Mouse (Mus musculus): ENCODE data around the gene Grem2. TPM values are rescaled to one million over a fixed set of nuclear protein-coding genes. Genes with fewer than 3 reads are reported as not detected.
A peak's percentile ranks its signal among the peaks of the same experiment; 100 is the strongest.

The Grem2 gene
- 2.9 and 3.6 TPM in 2 replicates for polyA plus RNA-seq (2015; fragmentation: Nextera tagmentation; extraction: Ambion mirVana)

DNA sequence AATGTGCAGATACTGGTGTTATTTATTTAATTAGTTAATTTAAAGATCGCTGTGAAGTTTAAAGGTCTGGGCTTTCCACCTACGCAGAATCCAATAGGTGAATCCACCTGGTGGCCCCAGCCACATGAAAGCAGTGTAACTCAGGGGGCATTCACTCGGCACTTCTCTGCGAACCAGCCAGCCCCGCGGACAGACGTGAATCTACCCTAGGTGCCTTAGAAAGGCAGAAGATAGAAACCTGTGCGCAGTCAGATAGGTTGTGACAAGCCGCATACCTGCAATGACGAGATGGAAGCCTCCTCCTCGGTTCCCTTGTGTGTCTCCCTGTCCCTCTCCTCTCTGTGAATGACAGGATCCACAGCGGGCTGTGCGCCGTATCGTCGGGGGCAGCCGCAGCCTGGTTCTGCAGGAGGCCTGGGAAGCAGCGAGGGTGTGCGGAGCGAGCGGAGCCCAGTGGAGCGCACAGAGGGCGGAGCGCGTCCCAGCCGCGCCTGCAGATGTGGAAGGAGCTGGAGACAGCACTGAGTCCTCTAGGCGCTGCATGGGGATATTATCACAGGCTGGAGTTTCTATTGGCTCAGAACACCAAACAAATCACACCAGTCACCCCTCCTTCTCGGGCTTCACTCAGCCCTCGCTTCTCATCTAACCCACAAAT lies at the start of gene Grem2:
Gene Grem2, minus strand, starts transcription at position 522 of the 658 bp plus-strand sequence.
- peak within 1 kb of the TSS; percentile 63 for H3K4me2 ChIP-seq (replicated peaks)
- peak within 1 kb of the TSS; percentile 47 for H3K4me3 ChIP-seq (replicated peaks)
- no peak within 1 kb of the TSS; the same call in 1 of the 2 replicates for H3K9ac ChIP-seq
- ATAC-seq (ENCODE audit: insufficient number of reproducible peaks, low FRiP score, low TSS enrichment, low read depth), result peak; percentile 91
- no peaks in the 10 kb centered on the region for H3K9me3 ChIP-seq (replicated peaks)
- H3K27me3 ChIP-seq, result no peaks in the 10 kb centered on the region
- peaks cover 4% of the 10 kb centered on the region; the same call in 1 of the 2 replicates for H3K4me1 ChIP-seq
- H3K36me3 ChIP-seq, result no peaks in the 10 kb centered on the region
- WGBS, result 5% methylated on average over 30 of the region's 30 CpGs
- H3K27ac ChIP-seq (replicated peaks), result no peak within 1 kb of the TSS

DNA sequence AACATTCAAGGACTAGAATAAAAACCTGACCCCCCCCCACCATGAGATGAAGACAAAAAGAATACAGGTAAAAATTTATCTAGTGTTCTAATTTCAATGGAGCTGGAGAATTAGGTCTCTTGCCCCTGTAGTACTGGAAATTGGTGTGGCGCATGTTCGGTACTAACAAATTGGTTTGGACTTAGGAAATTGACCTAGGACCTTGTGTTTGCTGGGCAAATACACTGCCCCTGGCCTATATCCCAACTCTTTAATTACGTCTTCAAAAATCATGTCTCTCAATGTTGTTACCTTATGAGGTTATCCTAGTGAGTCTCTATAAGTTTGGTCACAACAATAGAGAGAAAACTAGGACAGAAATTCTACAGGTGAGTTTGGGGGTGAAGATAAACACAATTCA lies 38.2 kb upstream of the Grem2 start:
- ATAC-seq (ENCODE audit: insufficient number of reproducible peaks, low FRiP score, low TSS enrichment, low read depth), result no peak
- Histone ChIP-seq H3K9me3 (replicated peaks) (no peaks in the 10 kb centered on the region), H3K4me3 (replicated peaks) (no peak overlapping the region), H3K9ac (no peak overlapping the region), H3K27me3 (no peaks in the 10 kb centered on the region), H3K36me3 (no peaks in the 10 kb centered on the region), H3K4me1 (no peaks in the 10 kb centered on the region), H3K4me2 (replicated peaks) (no peak overlapping the region), H3K27ac (replicated peaks) (no peak overlapping the region)
- 96% methylated on average over 3 of the region's 3 CpGs for WGBS

- Histone ChIP-seq H3K9me3 (replicated peaks) (no peaks in the 10 kb centered on the region), H3K27ac (replicated peaks) (no peak overlapping the region), H3K27me3 (no peaks in the 10 kb centered on the region), H3K4me2 (replicated peaks) (no peak overlapping the region), H3K4me1 (no peaks in the 10 kb centered on the region), H3K9ac (no peak overlapping the region), H3K4me3 (replicated peaks) (no peak overlapping the region), H3K36me3 (no peaks in the 10 kb centered on the region)
- no peak for ATAC-seq (ENCODE audit: insufficient number of reproducible peaks, low FRiP score, low TSS enrichment, low read depth)
- 66% methylated on average over 3 of the region's 3 CpGs for WGBS
These were observed 9.5 kb upstream of the Grem2 start for GRCm38 (mm10) chr1:174931003-174931619.

DNA sequence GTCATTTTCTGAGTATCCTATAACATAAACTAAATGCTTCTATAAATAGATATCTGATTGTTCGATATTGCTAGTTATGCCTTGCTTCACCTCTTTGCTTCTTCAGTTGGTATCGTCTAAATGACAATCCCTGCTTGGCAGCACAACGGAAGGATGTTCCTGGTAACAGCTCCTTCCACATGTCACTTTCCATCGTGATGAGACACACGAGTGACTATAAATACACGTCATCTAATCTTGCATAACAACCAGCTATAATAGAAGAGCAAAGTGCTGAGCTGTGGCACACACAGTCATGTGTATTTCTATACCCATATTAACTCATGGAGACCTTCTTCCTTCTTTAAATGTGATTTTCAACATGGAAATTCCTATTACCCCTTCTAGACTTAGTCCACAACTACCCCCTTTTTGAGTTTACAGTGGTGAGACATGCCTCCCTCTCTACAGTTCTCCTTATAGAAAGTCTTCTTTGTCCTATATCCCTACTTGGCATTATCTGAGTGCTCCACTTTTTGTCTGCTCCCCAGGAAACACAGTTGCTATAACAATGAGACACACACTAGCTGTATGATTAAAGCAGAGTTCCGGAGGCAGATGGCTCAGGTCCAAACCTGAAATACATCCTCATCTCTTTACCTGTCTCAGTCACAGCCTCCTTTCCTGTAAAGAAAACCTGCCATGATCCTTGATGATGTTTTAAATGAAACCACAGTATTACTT lies 8.0 kb upstream of the Grem2 start:
- Histone ChIP-seq H3K4me1 (no peaks in the 10 kb centered on the region), H3K27me3 (no peaks in the 10 kb centered on the region), H3K4me2 (replicated peaks) (no peak overlapping the region), H3K4me3 (replicated peaks) (no peak overlapping the region), H3K9ac (no peak overlapping the region), H3K36me3 (no peaks in the 10 kb centered on the region), H3K27ac (replicated peaks) (no peak overlapping the region), H3K9me3 (replicated peaks) (no peaks in the 10 kb centered on the region)
- ATAC-seq (ENCODE audit: insufficient number of reproducible peaks, low FRiP score, low TSS enrichment, low read depth), result no peak
- 81% methylated on average over 7 of the region's 7 CpGs for WGBS

DNA sequence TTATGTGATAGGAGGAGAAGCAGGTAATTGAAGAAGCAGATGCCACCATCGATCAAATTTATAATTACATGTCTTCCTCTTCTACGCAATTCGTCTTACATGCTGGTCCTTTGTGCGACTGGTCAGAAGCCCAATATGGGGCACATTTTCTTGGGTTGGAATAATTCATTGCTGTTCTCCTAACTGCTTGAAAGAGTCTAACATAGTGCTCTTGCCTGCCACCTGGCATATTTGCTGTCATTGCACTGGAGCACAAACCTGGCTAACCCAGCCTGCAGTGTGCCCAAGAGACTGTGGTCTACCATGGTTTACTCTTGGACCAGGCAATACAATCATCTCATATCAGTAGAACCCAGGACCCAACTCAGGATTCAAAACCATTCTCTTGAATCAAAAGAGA lies 2.7 kb downstream of the Grem2 start:
- Histone ChIP-seq H3K36me3 (no peaks in the 10 kb centered on the region), H3K27me3 (no peaks in the 10 kb centered on the region), H3K9me3 (replicated peaks) (no peaks in the 10 kb centered on the region), H3K4me2 (replicated peaks) (no peak overlapping the region), H3K4me3 (replicated peaks) (no peak overlapping the region), H3K9ac (no peak overlapping the region), H3K4me1 (peaks cover 4% of the 10 kb centered on the region; the same call in 1 of the 2 replicates), H3K27ac (replicated peaks) (no peak overlapping the region)
- ATAC-seq (ENCODE audit: insufficient number of reproducible peaks, low FRiP score, low TSS enrichment, low read depth), result no peak
- 86% methylated on average over 4 of the region's 4 CpGs for WGBS

DNA sequence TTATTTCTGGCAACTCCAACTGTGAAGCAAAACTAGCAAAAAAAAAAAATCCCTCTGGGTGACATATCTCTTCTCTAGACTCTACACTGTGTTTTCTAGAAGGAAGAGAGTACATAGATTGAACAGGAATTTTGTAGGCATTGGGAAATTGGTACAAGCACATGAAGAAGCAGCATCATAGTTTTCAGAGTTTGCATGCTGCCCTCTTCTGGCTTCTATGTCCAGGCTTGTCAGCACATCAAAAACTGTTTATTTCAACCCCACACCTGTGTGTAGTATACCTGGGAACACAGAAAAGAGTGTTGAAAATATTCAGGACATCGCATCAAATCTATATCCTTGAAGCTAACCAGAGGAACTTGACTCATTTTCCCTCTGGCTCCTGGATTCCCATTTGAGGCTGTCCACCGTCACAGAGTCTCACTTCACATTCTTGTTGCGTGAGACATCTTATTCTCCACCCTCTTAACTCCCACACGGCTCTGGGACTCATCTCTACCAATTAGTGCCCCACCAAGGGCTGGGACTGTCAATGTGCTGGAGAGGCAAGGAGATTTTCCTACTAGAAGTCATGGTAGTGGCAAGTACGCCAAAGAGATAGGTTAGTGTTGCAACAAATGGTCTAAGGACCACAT lies 3.3 kb downstream of the Grem2 start:
- 69% methylated on average over 5 of the region's 5 CpGs for WGBS
- Histone ChIP-seq H3K36me3 (no peaks in the 10 kb centered on the region), H3K9me3 (replicated peaks) (no peaks in the 10 kb centered on the region), H3K9ac (no peak overlapping the region), H3K4me2 (replicated peaks) (no peak overlapping the region), H3K27me3 (no peaks in the 10 kb centered on the region), H3K27ac (replicated peaks) (no peak overlapping the region), H3K4me3 (replicated peaks) (no peak overlapping the region), H3K4me1 (peaks cover 4% of the 10 kb centered on the region; the same call in 1 of the 2 replicates)
- ATAC-seq (ENCODE audit: insufficient number of reproducible peaks, low FRiP score, low TSS enrichment, low read depth), result no peak

GRCm38 (mm10) chr1:174909834-174910233 lies 11.8 kb downstream of the Grem2 start:
- Histone ChIP-seq H3K9ac (no peak overlapping the region), H3K9me3 (replicated peaks) (no peaks in the 10 kb centered on the region), H3K36me3 (no peaks in the 10 kb centered on the region), H3K27me3 (no peaks in the 10 kb centered on the region), H3K4me2 (replicated peaks) (no peak overlapping the region), H3K27ac (replicated peaks) (no peak overlapping the region), H3K4me3 (replicated peaks) (no peak overlapping the region), H3K4me1 (no peaks in the 10 kb centered on the region)
- no peak for ATAC-seq (ENCODE audit: insufficient number of reproducible peaks, low FRiP score, low TSS enrichment, low read depth)
- 58% methylated on average over 3 of the region's 3 CpGs for WGBS

- Histone ChIP-seq H3K9ac (no peak overlapping the region), H3K36me3 (no peaks in the 10 kb centered on the region), H3K4me3 (replicated peaks) (no peak overlapping the region), H3K9me3 (replicated peaks) (no peaks in the 10 kb centered on the region), H3K27me3 (no peaks in the 10 kb centered on the region), H3K4me2 (replicated peaks) (no peak overlapping the region), H3K4me1 (no peaks in the 10 kb centered on the region), H3K27ac (replicated peaks) (no peak overlapping the region)
- no peak for ATAC-seq (ENCODE audit: insufficient number of reproducible peaks, low FRiP score, low TSS enrichment, low read depth)
- WGBS, result 80% methylated on average over 5 of the region's 5 CpGs
These were observed 13.4 kb downstream of the Grem2 start for GRCm38 (mm10) chr1:174908232-174908631.

GRCm38 (mm10) chr1:174907637-174908036 lies 14.0 kb downstream of the Grem2 start:
- Histone ChIP-seq H3K27ac (replicated peaks) (no peak overlapping the region), H3K9ac (no peak overlapping the region), H3K4me3 (replicated peaks) (no peak overlapping the region), H3K9me3 (replicated peaks) (no peaks in the 10 kb centered on the region), H3K4me1 (no peaks in the 10 kb centered on the region), H3K4me2 (replicated peaks) (no peak overlapping the region), H3K36me3 (no peaks in the 10 kb centered on the region), H3K27me3 (no peaks in the 10 kb centered on the region)
- 79% methylated on average over 5 of the region's 5 CpGs for WGBS
- ATAC-seq (ENCODE audit: insufficient number of reproducible peaks, low FRiP score, low TSS enrichment, low read depth), result no peak

DNA sequence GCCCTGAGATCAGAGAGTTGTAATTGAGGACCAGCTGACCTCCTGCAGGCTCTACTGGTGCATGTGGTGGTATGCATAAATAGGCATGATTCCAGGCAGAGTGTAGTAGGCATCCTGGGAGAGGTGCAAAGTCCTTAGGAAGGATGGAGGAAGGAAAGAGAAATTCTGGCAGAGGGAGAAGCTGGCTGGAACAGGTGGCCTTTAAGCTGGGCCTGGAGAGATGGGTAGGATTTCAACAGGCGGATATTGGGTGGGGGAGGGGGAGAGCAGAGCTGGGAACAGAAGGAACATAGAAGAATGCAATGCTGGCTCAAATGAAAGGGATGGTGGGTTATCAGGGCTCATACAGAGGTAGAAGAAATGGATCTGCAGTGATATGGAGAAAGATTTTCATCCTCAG lies 18.9 kb downstream of the Grem2 start:
- no peaks in the 10 kb centered on the region for H3K4me1 ChIP-seq
- H3K9ac ChIP-seq, result no peak overlapping the region
- no peaks in the 10 kb centered on the region for H3K36me3 ChIP-seq
- no peaks in the 10 kb centered on the region for H3K9me3 ChIP-seq (replicated peaks)
- H3K4me3 ChIP-seq (replicated peaks), result no peak overlapping the region
- 0 out of 2 replicates have a peak, but pooled peaks have one; percentile 19 for ATAC-seq (ENCODE audit: insufficient number of reproducible peaks, low FRiP score, low TSS enrichment, low read depth)
- no peaks in the 10 kb centered on the region for H3K27me3 ChIP-seq
- H3K27ac ChIP-seq (replicated peaks), result no peak overlapping the region
- H3K4me2 ChIP-seq (replicated peaks), result no peak overlapping the region
- WGBS, result 30% methylated on average over 1 of the region's 1 CpGs

DNA sequence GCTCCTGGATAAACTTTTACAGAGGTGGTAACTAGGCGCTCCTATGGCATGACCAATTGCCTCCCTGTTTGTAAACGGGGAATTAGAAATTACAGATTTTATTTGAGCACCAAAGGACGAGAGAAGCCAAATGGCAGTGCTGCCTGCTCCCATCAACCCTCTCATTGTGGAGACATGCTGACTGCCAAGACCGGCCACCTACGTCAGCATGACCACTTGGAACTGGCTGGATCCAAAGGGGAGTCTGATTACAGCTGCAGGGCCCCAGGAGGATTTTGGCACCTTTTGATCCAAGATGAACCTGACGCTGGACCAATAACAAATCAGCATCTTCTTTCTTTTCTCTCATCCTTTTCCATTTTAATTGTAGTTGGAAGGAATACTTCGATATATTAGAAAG lies 29.1 kb downstream of the Grem2 start:
- H3K9ac ChIP-seq, result no peak overlapping the region
- no peak overlapping the region for H3K4me3 ChIP-seq (replicated peaks)
- H3K9me3 ChIP-seq (replicated peaks), result no peaks in the 10 kb centered on the region
- no peak for ATAC-seq (ENCODE audit: insufficient number of reproducible peaks, low FRiP score, low TSS enrichment, low read depth)
- no peaks in the 10 kb centered on the region for H3K27me3 ChIP-seq
- no peaks in the 10 kb centered on the region; the same call in 1 of the 2 replicates for H3K4me1 ChIP-seq
- 80% methylated on average over 7 of the region's 7 CpGs for WGBS
- no peak overlapping the region for H3K4me2 ChIP-seq (replicated peaks)
- H3K36me3 ChIP-seq, result no peaks in the 10 kb centered on the region
- H3K27ac ChIP-seq (replicated peaks), result no peak overlapping the region
